Mouse (Mus musculus) ES-Bruce4 (cell line): Measurements from ENCODE around the gene Bicral.

Source experiments
- CTCF ChIP-seq: IDR thresholded peaks from one replicate; pipeline ENCODE4 v1.8.1; 2011; ENCODE audit warnings: low read depth, low read length
- EP300 ChIP-seq: IDR thresholded peaks from 2 replicates; pipeline ENCODE4 v1.6.1; 2011; ENCODE audit warnings: low read depth, low read length; ENCODE audit not compliant: insufficient read depth
- POLR2A ChIP-seq: IDR thresholded peaks from one replicate; pipeline ENCODE4 v1.8.1; 2011; ENCODE audit warnings: low read length; ENCODE audit not compliant: insufficient read depth

- TF ChIP-seq CTCF (no peak), EP300 (no peak), POLR2A (no peak)
Measured at GRCm38 (mm10) chr17:46770546-46770945, 87.7 kb downstream of the Bicral start.
